Mouse (Mus musculus): ENCODE data around the gene Tmigd3.

The Tmigd3 gene

GRCm38 (mm10) chr3:105873451-105874445 lies 3.0 kb downstream of the Tmigd3 start:
- DNase-seq (ENCODE audit: extremely low read depth, insufficient read length, low spot score): no peak

- no peak for DNase-seq (ENCODE audit: extremely low read depth, insufficient read length, low spot score)
These were observed 5.3 kb downstream of the Tmigd3 start for GRCm38 (mm10) chr3:105876022-105876421.

GRCm38 (mm10) chr3:105877252-105877803 lies 6.6 kb downstream of the Tmigd3 start:
- no peak for DNase-seq (ENCODE audit: extremely low read depth, insufficient read length, low spot score)

GRCm38 (mm10) chr3:105877919-105878318 lies 7.2 kb downstream of the Tmigd3 start:
- DNase-seq (ENCODE audit: extremely low read depth, insufficient read length, low spot score): no peak

GRCm38 (mm10) chr3:105878751-105879150 lies 8.0 kb downstream of the Tmigd3 start:
- DNase-seq (ENCODE audit: extremely low read depth, insufficient read length, low spot score): no peak

- DNase-seq (ENCODE audit: extremely low read depth, insufficient read length, low spot score): no peak
These were observed 9.7 kb downstream of the Tmigd3 start for GRCm38 (mm10) chr3:105880419-105880818.

GRCm38 (mm10) chr3:105882105-105882504 lies 11.4 kb downstream of the Tmigd3 start:
- no peak for DNase-seq (ENCODE audit: extremely low read depth, insufficient read length, low spot score)

- DNase-seq (ENCODE audit: extremely low read depth, insufficient read length, low spot score): no peak
These were observed 12.4 kb downstream of the Tmigd3 start for GRCm38 (mm10) chr3:105883111-105883510.

GRCm38 (mm10) chr3:105888961-105889360 lies 18.3 kb downstream of the Tmigd3 start:
- DNase-seq (ENCODE audit: extremely low read depth, insufficient read length, low spot score): no peak

- DNase-seq (ENCODE audit: extremely low read depth, insufficient read length, low spot score): no peak
These were observed 19.5 kb downstream of the Tmigd3 start for GRCm38 (mm10) chr3:105890220-105890619.

GRCm38 (mm10) chr3:105891141-105891540 lies 20.4 kb downstream of the Tmigd3 start:
- no peak for DNase-seq (ENCODE audit: extremely low read depth, insufficient read length, low spot score)

GRCm38 (mm10) chr3:105891760-105892571 lies 21.3 kb downstream of the Tmigd3 start:
- no peak for DNase-seq (ENCODE audit: extremely low read depth, insufficient read length, low spot score)

GRCm38 (mm10) chr3:105892572-105893495 lies 22.1 kb downstream of the Tmigd3 start:
- no peak for DNase-seq (ENCODE audit: extremely low read depth, insufficient read length, low spot score)

GRCm38 (mm10) chr3:105893941-105894391 lies 23.3 kb downstream of the Tmigd3 start:
- DNase-seq (ENCODE audit: extremely low read depth, insufficient read length, low spot score): peak; percentile 65

GRCm38 (mm10) chr3:105894601-105895592 lies 24.2 kb downstream of the Tmigd3 start:
- peak; percentile 86 for DNase-seq (ENCODE audit: extremely low read depth, insufficient read length, low spot score)

- DNase-seq (ENCODE audit: extremely low read depth, insufficient read length, low spot score): no peak
These were observed 26.1 kb downstream of the Tmigd3 start for GRCm38 (mm10) chr3:105896811-105897210.

- peak; percentile 27 for DNase-seq (ENCODE audit: extremely low read depth, insufficient read length, low spot score)
These were observed 27.6 kb downstream of the Tmigd3 start for GRCm38 (mm10) chr3:105898325-105898724.

- DNase-seq (ENCODE audit: extremely low read depth, insufficient read length, low spot score): no peak
These were observed 28.2 kb downstream of the Tmigd3 start for GRCm38 (mm10) chr3:105898861-105899260.
